Mouse (Mus musculus) adipocyte (in vitro differentiated cells): ENCODE measurements around the gene Ranbp17.

Experiments used
- DNase-seq: peaks from one replicate; pipeline ENCODE4 v3.0.0-alpha.2; 2016; ENCODE audit warnings: low spot score

Ranbp17 gene

GRCm38 (mm10) chr11:33404651-33405050 lies 108.9 kb downstream of the Ranbp17 start:
- no peak for DNase-seq

- DNase-seq: no peak
Observed at GRCm38 (mm10) chr11:33399346-33399745, 114.2 kb downstream of the Ranbp17 start.

- DNase-seq: peak; percentile 16
Observed at GRCm38 (mm10) chr11:33398701-33399100, 114.8 kb downstream of the Ranbp17 start.

- no peak for DNase-seq
Observed at GRCm38 (mm10) chr11:33396275-33396674, 117.3 kb downstream of the Ranbp17 start.

GRCm38 (mm10) chr11:33394093-33394492 lies 119.5 kb downstream of the Ranbp17 start:
- no peak for DNase-seq

- DNase-seq: no peak
Observed at GRCm38 (mm10) chr11:33388685-33389084, 124.9 kb downstream of the Ranbp17 start.

- DNase-seq: no peak
Observed at GRCm38 (mm10) chr11:33361867-33362266, 151.7 kb downstream of the Ranbp17 start.

- no peak for DNase-seq
Observed at GRCm38 (mm10) chr11:33349269-33349668, 164.3 kb downstream of the Ranbp17 start.

- no peak for DNase-seq
Observed at GRCm38 (mm10) chr11:33342061-33342460, 171.5 kb downstream of the Ranbp17 start.

- DNase-seq: no peak
Observed at GRCm38 (mm10) chr11:33336552-33337121, 176.9 kb downstream of the Ranbp17 start.

GRCm38 (mm10) chr11:33335616-33336015 lies 177.9 kb downstream of the Ranbp17 start:
- no peak for DNase-seq

GRCm38 (mm10) chr11:33332137-33332536 lies 181.4 kb downstream of the Ranbp17 start:
- DNase-seq: no peak

- no peak for DNase-seq
Observed at GRCm38 (mm10) chr11:33319006-33319611, 194.4 kb downstream of the Ranbp17 start.

GRCm38 (mm10) chr11:33309566-33309965 lies 204.0 kb downstream of the Ranbp17 start:
- no peak for DNase-seq

- DNase-seq: no peak
Observed at GRCm38 (mm10) chr11:33300859-33301258, 212.7 kb downstream of the Ranbp17 start.

GRCm38 (mm10) chr11:33299371-33299770 lies 214.2 kb downstream of the Ranbp17 start:
- no peak for DNase-seq

GRCm38 (mm10) chr11:33297121-33297520 lies 216.4 kb downstream of the Ranbp17 start:
- DNase-seq: no peak

- DNase-seq: peak; percentile 45
Observed at GRCm38 (mm10) chr11:33295422-33295821, 218.1 kb downstream of the Ranbp17 start.

GRCm38 (mm10) chr11:33294063-33294462 lies 219.5 kb downstream of the Ranbp17 start:
- DNase-seq: no peak

- DNase-seq: no peak
Observed at GRCm38 (mm10) chr11:33278571-33278970, 235.0 kb downstream of the Ranbp17 start.

GRCm38 (mm10) chr11:33276637-33277036 lies 236.9 kb downstream of the Ranbp17 start, which contains the start of gene Gm12117:
TSS of gene Gm12117 (minus strand) at chr11:33276737.
- no peak for DNase-seq

GRCm38 (mm10) chr11:33274816-33275215 lies 238.7 kb downstream of the Ranbp17 start:
- DNase-seq: no peak

GRCm38 (mm10) chr11:33274294-33274693 lies 239.3 kb downstream of the Ranbp17 start:
- no peak for DNase-seq

- DNase-seq: no peak
Observed at GRCm38 (mm10) chr11:33240295-33240694, 273.3 kb downstream of the Ranbp17 start.
